Mouse (Mus musculus) kidney, embryonic 14.5 days (tissue): ENCODE results near the gene Fign. TPM values are rescaled to one million over a fixed set of nuclear protein-coding genes. Genes with fewer than 3 reads are reported as not detected.

Experiments
- ATAC-seq: fragments of 200-750 bp; cut with Nextera tagmentation; 2 replicates; pipeline ENCODE4 v1.8.0; 2017; ENCODE audit warnings: moderate number of reproducible peaks, mild to moderate bottlenecking, moderate TSS enrichment, moderate library complexity; ENCODE audit not compliant: low FRiP score, low TSS enrichment
- H3K27ac ChIP-seq: fragments of 300-500 bp; sonication (generic); 2 replicates; pipeline ENCODE4 v1.5.1; 2014; ENCODE audit warnings: low read depth, mild to moderate bottlenecking, low read length, moderate library complexity, mixed read lengths
- H3K27me3 ChIP-seq: fragments of 300-500 bp; sonication (generic); 2 replicates; pipeline ENCODE4 v1.6.1; 2014; ENCODE audit warnings: mild to moderate bottlenecking, low read length; ENCODE audit not compliant: control insufficient read depth, insufficient read depth
- H3K36me3 ChIP-seq: fragments of 300-500 bp; sonication (generic); 2 replicates; pipeline ENCODE4 v1.6.1; 2014; ENCODE audit warnings: low read length, mixed read lengths; ENCODE audit not compliant: control insufficient read depth, insufficient read depth
- H3K4me1 ChIP-seq: fragments of 300-500 bp; sonication (generic); 2 replicates; pipeline ENCODE4 v1.6.1; 2014; ENCODE audit warnings: low read length, mixed read lengths; ENCODE audit not compliant: control insufficient read depth, insufficient read depth
- H3K4me2 ChIP-seq: fragments of 300-500 bp; sonication (generic); replicated peaks from 2 replicates; pipeline ENCODE4 v1.6.1; 2014; ENCODE audit warnings: low read depth, mild to moderate bottlenecking, low read length
- H3K4me3 ChIP-seq: fragments of 300-500 bp; sonication (generic); 2 replicates; pipeline ENCODE4 v1.5.1; 2014; ENCODE audit warnings: mild to moderate bottlenecking, low read length
- H3K9ac ChIP-seq: fragments of 300-500 bp; sonication (generic); 2 replicates; pipeline ENCODE4 v1.6.1; 2014; ENCODE audit warnings: low read depth, mild to moderate bottlenecking, low read length, moderate library complexity
- H3K9me3 ChIP-seq: fragments of 300-500 bp; sonication (generic); 2 replicates; pipeline ENCODE4 v1.6.1; 2016; ENCODE audit warnings: low read length; ENCODE audit not compliant: control insufficient read depth
- WGBS: fragments of 180-500 bp; shearing (Covaris S2); extraction: QIAGEN DNeasy Blood & Tissue Kit; methylation state at CpG from one replicate; pipeline ENCODE4 v1.1.7; 2014; 5-methylcytosine and 5-hydroxymethylcytosine counted together
- polyA plus RNA-seq: library from polyadenylated mRNA; unstranded; fragments of >200 nt; fragmentation: Nextera tagmentation; extraction: Ambion mirVana; gene quantifications from 2 replicates; pipeline ENCODE4 v1.2.1, GENCODE M21; 2014

The Fign gene
- polyA plus RNA-seq, 1 experiment from 2014 or later: 13.1 TPM

GRCm38 (mm10) chr2:64096721-64097411 is 972 bp downstream of the Fign start:
- no peaks in the 10 kb centered on the region for H3K36me3 ChIP-seq
- no peak for ATAC-seq
- H3K27me3 ChIP-seq: no peaks in the 10 kb centered on the region
- H3K4me2 ChIP-seq: peak overlapping the region; percentile 80
- under 1% methylated on average over 12 of the region's 12 CpGs for WGBS
- H3K4me1 ChIP-seq: peaks cover 5% of the 10 kb centered on the region
- H3K9me3 ChIP-seq: no peaks in the 10 kb centered on the region
- H3K9ac ChIP-seq: peak overlapping the region; percentile 96; the same call in 1 of the 2 replicates
- H3K27ac ChIP-seq: peak overlapping the region; percentile 96; the same call in 1 of the 2 replicates
- H3K4me3 ChIP-seq: peak overlapping the region; percentile 72

GRCm38 (mm10) chr2:64096176-64096575 is 1.7 kb downstream of the Fign start:
- H3K27ac ChIP-seq: no peak overlapping the region
- no peaks in the 10 kb centered on the region for H3K36me3 ChIP-seq
- H3K9me3 ChIP-seq: no peaks in the 10 kb centered on the region
- H3K4me3 ChIP-seq: peak overlapping the region; percentile 72
- H3K27me3 ChIP-seq: no peaks in the 10 kb centered on the region
- WGBS: 20% methylated on average over 5 of the region's 5 CpGs
- H3K4me1 ChIP-seq: peaks cover 5% of the 10 kb centered on the region
- no peak for ATAC-seq
- peak overlapping the region; percentile 80 for H3K4me2 ChIP-seq
- H3K9ac ChIP-seq: no peak overlapping the region; the same call in 1 of the 2 replicates

- H3K4me3 ChIP-seq: peak overlapping the region; percentile 72
- no peak overlapping the region for H3K27ac ChIP-seq
- no peaks in the 10 kb centered on the region for H3K27me3 ChIP-seq
- H3K4me2 ChIP-seq: peak overlapping the region; percentile 80
- WGBS: 41% methylated on average over 5 of the region's 5 CpGs
- H3K4me1 ChIP-seq: peaks cover 5% of the 10 kb centered on the region
- H3K9me3 ChIP-seq: no peaks in the 10 kb centered on the region
- ATAC-seq: no peak
- H3K9ac ChIP-seq: peak overlapping the region; percentile 42
- no peaks in the 10 kb centered on the region for H3K36me3 ChIP-seq
Observed at GRCm38 (mm10) chr2:64095561-64095960, 2.3 kb downstream of the Fign start.

GRCm38 (mm10) chr2:64093087-64093486 is 4.8 kb downstream of the Fign start:
- WGBS: 53% methylated on average over 6 of the region's 6 CpGs
- ATAC-seq: no peak
- Histone ChIP-seq H3K4me2 (peak overlapping the region; percentile 26; the same call in 1 of the 2 replicates), H3K27me3 (no peaks in the 10 kb centered on the region), H3K9ac (peak overlapping the region; percentile 13; the same call in 1 of the 2 replicates), H3K4me1 (no peaks in the 10 kb centered on the region; the same call in 1 of the 2 replicates), H3K9me3 (no peaks in the 10 kb centered on the region), H3K27ac (no peak overlapping the region), H3K4me3 (peak overlapping the region; percentile 5; the same call in 1 of the 2 replicates), H3K36me3 (no peaks in the 10 kb centered on the region)

- Histone ChIP-seq H3K4me2 (no peak overlapping the region), H3K9ac (no peak overlapping the region), H3K36me3 (no peaks in the 10 kb centered on the region), H3K27me3 (no peaks in the 10 kb centered on the region), H3K27ac (peak overlapping the region; percentile 30; the same call in 1 of the 2 replicates), H3K4me1 (peaks cover 15% of the 10 kb centered on the region; the same call in 1 of the 2 replicates), H3K9me3 (no peaks in the 10 kb centered on the region), H3K4me3 (no peak overlapping the region)
- ATAC-seq: peak; percentile 56; the same call in 1 of the 2 replicates
- 56% methylated on average over 5 of the region's 5 CpGs for WGBS
Observed at GRCm38 (mm10) chr2:64083853-64084427, 13.9 kb downstream of the Fign start.

GRCm38 (mm10) chr2:64079765-64080164 is 18.1 kb downstream of the Fign start:
- WGBS: 29% methylated on average over 4 of the region's 4 CpGs
- ATAC-seq: no peak

GRCm38 (mm10) chr2:64078551-64078950 is 19.3 kb downstream of the Fign start:
- Histone ChIP-seq H3K36me3 (no peaks in the 10 kb centered on the region), H3K4me1 (peaks cover 31% of the 10 kb centered on the region; the same call in 1 of the 2 replicates), H3K9ac (no peak overlapping the region), H3K27ac (no peak overlapping the region), H3K9me3 (no peaks in the 10 kb centered on the region), H3K4me3 (no peak overlapping the region), H3K27me3 (no peaks in the 10 kb centered on the region), H3K4me2 (no peak overlapping the region)
- no peak for ATAC-seq
- 63% methylated on average over 3 of the region's 3 CpGs for WGBS

More at GRCm38 (mm10) chr2:64079765-64080164, 18.1 kb downstream of the Fign start:
- Histone ChIP-seq H3K9ac (no peak overlapping the region), H3K4me2 (no peak overlapping the region), H3K4me1 (peaks cover 28% of the 10 kb centered on the region; the same call in 1 of the 2 replicates), H3K27me3 (no peaks in the 10 kb centered on the region), H3K9me3 (no peaks in the 10 kb centered on the region), H3K4me3 (no peak overlapping the region), H3K36me3 (no peaks in the 10 kb centered on the region), H3K27ac (no peak overlapping the region)

- no peak for ATAC-seq
- WGBS: 84% methylated on average over 2 of the region's 2 CpGs
- Histone ChIP-seq H3K4me2 (no peak overlapping the region), H3K4me3 (no peak overlapping the region), H3K9me3 (no peaks in the 10 kb centered on the region), H3K36me3 (no peaks in the 10 kb centered on the region), H3K27me3 (no peaks in the 10 kb centered on the region), H3K9ac (no peak overlapping the region), H3K27ac (no peak overlapping the region), H3K4me1 (peaks cover 31% of the 10 kb centered on the region; the same call in 1 of the 2 replicates)
Observed at GRCm38 (mm10) chr2:64077846-64078245, 20.0 kb downstream of the Fign start.

- H3K4me1 ChIP-seq: peaks cover 31% of the 10 kb centered on the region; the same call in 1 of the 2 replicates
- H3K27ac ChIP-seq: no peak overlapping the region
- H3K9ac ChIP-seq: no peak overlapping the region
- H3K27me3 ChIP-seq: no peaks in the 10 kb centered on the region
- H3K36me3 ChIP-seq: no peaks in the 10 kb centered on the region
- H3K4me3 ChIP-seq: no peak overlapping the region
- H3K9me3 ChIP-seq: no peaks in the 10 kb centered on the region
- WGBS: 62% methylated on average over 6 of the region's 6 CpGs
- 0 out of 2 replicates have a peak overlapping the region, but pooled peaks have one; percentile 5 for H3K4me2 ChIP-seq
- ATAC-seq: no peak
Observed at GRCm38 (mm10) chr2:64075873-64076272, 22.0 kb downstream of the Fign start.
